Mouse (Mus musculus): ENCODE data around the gene Rtp3.

GRCm38 (mm10) chr9:110953550-110954461 is 36.6 kb downstream of the Rtp3 start:
- TF ChIP-seq POLR2A (IDR thresholded peaks at IDR 0.05; ENCODE audit: low read depth, low read length) (no peak), CTCF (IDR thresholded peaks at IDR 0.05; ENCODE audit: extremely low read depth, insufficient read depth, insufficient read length, insufficient replicate concordance) (no peak)

Data from spleen, adult 2 months (tissue).